8 mouse cellular contexts compared by ENCODE assay signal in genomic region chr7:16046481-16047337, GRCm38 (mm10). TPM values are rescaled to one million over a fixed set of nuclear protein-coding genes. Genes with fewer than 3 reads are reported as not detected.
DNase-seq lines count a peak whose midpoint lies in the region; ATAC-seq and TF ChIP-seq lines count a peak whose summit lies in the region.

No protein-coding gene starts in this region.

- TF ChIP-seq POLR2A in embryonic fibroblast, embryonic 13.5 days (IDR thresholded peaks at IDR 0.05; ENCODE audit: low read depth, low read length): peak; percentile 62; the same call in 1 of the 2 replicates
- peak; percentile 42 for TF ChIP-seq POLR2A in myocyte (IDR thresholded peaks at IDR 0.05; ENCODE audit: insufficient read length, low read depth)

- no peaks in the 10 kb centered on the region for H3K36me3 ChIP-seq in heart, embryonic 11.5 days (ENCODE audit: control insufficient read depth, insufficient read depth, low read length)
- no peaks in the 10 kb centered on the region for H3K36me3 ChIP-seq in kidney, embryonic 15.5 days
- no peaks in the 10 kb centered on the region for H3K36me3 ChIP-seq in liver, embryonic 11.5 days (ENCODE audit: control insufficient read depth, insufficient read depth, low read length)
- H3K36me3 ChIP-seq in myocyte (ENCODE audit: control insufficient read depth, insufficient read depth): no peaks in the 10 kb centered on the region
- no peaks in the 10 kb centered on the region for H3K36me3 ChIP-seq in stomach, embryonic 14.5 days (ENCODE audit: control insufficient read depth, insufficient read depth, low read length)

- H3K79me2 ChIP-seq in myocyte (ENCODE audit: control insufficient read depth, insufficient read depth): peaks cover 57% of the 10 kb centered on the region

- H3K9ac ChIP-seq in heart, embryonic 11.5 days (ENCODE audit: low read depth, low read length): peak overlapping the region; percentile 98
- peak overlapping the region; percentile 97 for H3K9ac ChIP-seq in kidney, embryonic 15.5 days
- H3K9ac ChIP-seq in liver, embryonic 11.5 days (ENCODE audit: low read depth, low read length): peak overlapping the region; percentile 93
- H3K9ac ChIP-seq in stomach, embryonic 14.5 days (replicated peaks; ENCODE audit: low read depth, low read length): peak overlapping the region; percentile 99

- H3K4me3 ChIP-seq in embryonic fibroblast, embryonic 13.5 days (ENCODE audit: insufficient read depth, low read length): peak overlapping the region; percentile 70
- peak overlapping the region; percentile 86 for H3K4me3 ChIP-seq in heart, embryonic 11.5 days (ENCODE audit: low read depth, low read length)
- peak overlapping the region; percentile 92 for H3K4me3 ChIP-seq in kidney, embryonic 15.5 days (replicated peaks)
- peak overlapping the region; percentile 90 for H3K4me3 ChIP-seq in liver, embryonic 11.5 days (ENCODE audit: low read depth, low read length)
- H3K4me3 ChIP-seq in myocyte: peak overlapping the region; percentile 73
- peak overlapping the region; percentile 87 for H3K4me3 ChIP-seq in stomach, embryonic 14.5 days (ENCODE audit: low read depth, low read length)

- no peak for TF ChIP-seq CTCF in embryonic fibroblast, embryonic 13.5 days (IDR thresholded peaks at IDR 0.05; ENCODE audit: borderline replicate concordance, insufficient read depth, low read length)

- H3K27ac ChIP-seq in embryonic fibroblast, embryonic 13.5 days (ENCODE audit: insufficient read depth, low read length): peak overlapping the region; percentile 98
- peak overlapping the region; percentile 91 for H3K27ac ChIP-seq in heart, embryonic 11.5 days (ENCODE audit: low read depth, low read length)
- peak overlapping the region; percentile 97 for H3K27ac ChIP-seq in kidney, embryonic 15.5 days
- H3K27ac ChIP-seq in liver, embryonic 11.5 days (ENCODE audit: low read depth, low read length): peak overlapping the region; percentile 94
- peak overlapping the region; percentile 99 for H3K27ac ChIP-seq in stomach, embryonic 14.5 days (ENCODE audit: low read length)

- peaks cover 23% of the 10 kb centered on the region for H3K4me1 ChIP-seq in embryonic fibroblast, embryonic 13.5 days (ENCODE audit: control insufficient read depth, insufficient read depth, low read length)
- H3K4me1 ChIP-seq in heart, embryonic 11.5 days (ENCODE audit: control insufficient read depth, insufficient read depth, low read length): peaks cover 36% of the 10 kb centered on the region
- H3K4me1 ChIP-seq in kidney, embryonic 15.5 days: peaks cover 56% of the 10 kb centered on the region
- H3K4me1 ChIP-seq in liver, embryonic 11.5 days (replicated peaks; ENCODE audit: control insufficient read depth, insufficient read depth, low read length): peaks cover 38% of the 10 kb centered on the region
- H3K4me1 ChIP-seq in stomach, embryonic 14.5 days (ENCODE audit: control insufficient read depth, insufficient read depth, low read length): peaks cover 38% of the 10 kb centered on the region

- DNase-seq in A20 (ENCODE audit: low read depth, low spot score): peak; percentile 60
- DNase-seq in adrenal gland, postnatal 4 days (ENCODE audit: low spot score in 2 of 2): peak; percentile 26 to 50
- peak; percentile 66 for DNase-seq in liver, embryonic 11.5 days (ENCODE audit: low spot score)

- H3K9me3 ChIP-seq in heart, embryonic 11.5 days (replicated peaks; ENCODE audit: control insufficient read depth, low read length): no peaks in the 10 kb centered on the region
- H3K9me3 ChIP-seq in kidney, embryonic 15.5 days (replicated peaks): no peaks in the 10 kb centered on the region
- H3K9me3 ChIP-seq in liver, embryonic 11.5 days (ENCODE audit: control insufficient read depth, low read length): no peaks in the 10 kb centered on the region
- H3K9me3 ChIP-seq in stomach, embryonic 14.5 days (ENCODE audit: control insufficient read depth, low read depth, low read length): no peaks in the 10 kb centered on the region

- peak overlapping the region; percentile 16 for H3ac ChIP-seq in myocyte (ENCODE audit: control insufficient read depth, insufficient read length)

- peak; percentile 7; the same call in 1 of the 2 replicates for ATAC-seq in heart, embryonic 11.5 days (replicated peaks; ENCODE audit: insufficient number of reproducible peaks, low FRiP score, low TSS enrichment)
- peak; percentile 31 for ATAC-seq in kidney, embryonic 15.5 days (replicated peaks; ENCODE audit: low FRiP score)
- ATAC-seq in liver, embryonic 11.5 days (replicated peaks; ENCODE audit: low FRiP score): peak; percentile 28
- peak; percentile 16; the same call in 1 of the 2 replicates for ATAC-seq in stomach, embryonic 14.5 days (ENCODE audit: insufficient number of reproducible peaks, insufficient read depth, low FRiP score, low read depth)

- H3K4me2 ChIP-seq in heart, embryonic 11.5 days: peak overlapping the region; percentile 92
- peak overlapping the region; percentile 83 for H3K4me2 ChIP-seq in kidney, embryonic 15.5 days
- peak overlapping the region; percentile 82 for H3K4me2 ChIP-seq in liver, embryonic 11.5 days
- H3K4me2 ChIP-seq in myocyte (ENCODE audit: low read depth): peak overlapping the region; percentile 86
- H3K4me2 ChIP-seq in stomach, embryonic 14.5 days (replicated peaks; ENCODE audit: low read depth, low read length): peak overlapping the region; percentile 87

- no peaks in the 10 kb centered on the region for H3K27me3 ChIP-seq in heart, embryonic 11.5 days (ENCODE audit: control insufficient read depth, insufficient read depth, low read length)
- H3K27me3 ChIP-seq in kidney, embryonic 15.5 days: no peaks in the 10 kb centered on the region
- H3K27me3 ChIP-seq in liver, embryonic 11.5 days (replicated peaks; ENCODE audit: control insufficient read depth, insufficient read depth, low read length): no peaks in the 10 kb centered on the region
- H3K27me3 ChIP-seq in myocyte (ENCODE audit: control insufficient read depth, insufficient read depth, insufficient read length): no peaks in the 10 kb centered on the region
- no peaks in the 10 kb centered on the region for H3K27me3 ChIP-seq in stomach, embryonic 14.5 days (ENCODE audit: control insufficient read depth, insufficient read depth, low read length)

- under 1% methylated on average over 46 of the region's 46 CpGs for WGBS in heart, embryonic 11.5 days (ENCODE audit: insufficient replicate concordance)
- under 1% methylated on average over 46 of the region's 46 CpGs for WGBS in kidney, embryonic 15.5 days
- under 1% methylated on average over 44 of the region's 46 CpGs for WGBS in liver, embryonic 11.5 days
- under 1% methylated on average over 46 of the region's 46 CpGs for WGBS in stomach, embryonic 14.5 days

TF ChIP-seq in myocyte, 11 proteins besides CTCF, POLR2A, EP300 and RAD21:
- TF ChIP-seq MYOD1 (IDR thresholded peaks at IDR 0.05; ENCODE audit: control insufficient read depth in 1 of 3, insufficient read length in 2 of 3, low read depth in 2 of 3) (peak in 1 of 3 experiments; percentile 5), POLR2AphosphoS2 (IDR thresholded peaks at IDR 0.05; ENCODE audit: insufficient read length, low read depth) (peak; percentile 28), REST (IDR thresholded peaks at IDR 0.05; ENCODE audit: insufficient read depth, insufficient read length) (no peak), MYOG (IDR thresholded peaks at IDR 0.05; ENCODE audit: control insufficient read depth in 1 of 3, insufficient read depth in 1 of 3, insufficient read length in 2 of 3, low read depth in 2 of 3) (peak in 1 of 3 experiments; percentile 56)

RNA-seq across cellular contexts. Expression of gene Bicra, which starts 1.0 kb away (rescaled TPM):
- 10 to 100 TPM; 14.4 to 14.6 TPM for total RNA-seq in adrenal gland, postnatal 4 days (2021)
- polyA plus RNA-seq in embryonic fibroblast, embryonic 13.5 days (2011; ENCODE audit: insufficient read length, low read depth, missing spikeins): 10.8 and 12.1 TPM in 2 replicates
- 4.9 and 5.7 TPM in 2 replicates for polyA plus RNA-seq in heart, embryonic 11.5 days (2014; fragmentation: Nextera tagmentation; extraction: Ambion mirVana)
- polyA plus RNA-seq in kidney, embryonic 15.5 days (2015; fragmentation: Nextera tagmentation; extraction: Ambion mirVana): 7.5 and 8.1 TPM in 2 replicates
- polyA plus RNA-seq in liver, embryonic 11.5 days (2014; fragmentation: Nextera tagmentation; extraction: Ambion mirVana): 5.3 and 7.3 TPM in 2 replicates
- polyA plus RNA-seq in myocyte (2012; fragmentation: generic; extraction: Trizol): 6.6 TPM
- polyA plus RNA-seq in stomach, embryonic 14.5 days (2014; fragmentation: Nextera tagmentation; extraction: Ambion mirVana): 7.7 and 8.3 TPM in 2 replicates

RNA-seq across cellular contexts. Expression of gene Zfp541, which starts 14.9 kb away (rescaled TPM):
- total RNA-seq in adrenal gland, postnatal 4 days (2021): under 1 TPM; 0.22 to 0.23 TPM
- not detected in 2 replicates for polyA plus RNA-seq in embryonic fibroblast, embryonic 13.5 days (2011; ENCODE audit: insufficient read length, low read depth, missing spikeins)
- not detected in 2 replicates for polyA plus RNA-seq in heart, embryonic 11.5 days (2014; fragmentation: Nextera tagmentation; extraction: Ambion mirVana)
- 0.13 TPM in 1 of 2 replicates, not detected in the other for polyA plus RNA-seq in kidney, embryonic 15.5 days (2015; fragmentation: Nextera tagmentation; extraction: Ambion mirVana)
- not detected in 2 replicates for polyA plus RNA-seq in liver, embryonic 11.5 days (2014; fragmentation: Nextera tagmentation; extraction: Ambion mirVana)
- polyA plus RNA-seq in myocyte (2012; fragmentation: generic; extraction: Trizol): not detected
- polyA plus RNA-seq in stomach, embryonic 14.5 days (2014; fragmentation: Nextera tagmentation; extraction: Ambion mirVana): 0.12 TPM in 1 of 2 replicates, not detected in the other

RNA-seq across cellular contexts. Expression of gene Napa, which starts 51.5 kb away (rescaled TPM):
- 100 to 1,000 TPM; 130 to 136 TPM for total RNA-seq in adrenal gland, postnatal 4 days (2021)
- polyA plus RNA-seq in embryonic fibroblast, embryonic 13.5 days (2011; ENCODE audit: insufficient read length, low read depth, missing spikeins): 150 and 185 TPM in 2 replicates
- polyA plus RNA-seq in heart, embryonic 11.5 days (2014; fragmentation: Nextera tagmentation; extraction: Ambion mirVana): 158 and 168 TPM in 2 replicates
- 178 and 203 TPM in 2 replicates for polyA plus RNA-seq in kidney, embryonic 15.5 days (2015; fragmentation: Nextera tagmentation; extraction: Ambion mirVana)
- polyA plus RNA-seq in liver, embryonic 11.5 days (2014; fragmentation: Nextera tagmentation; extraction: Ambion mirVana): 167 and 174 TPM in 2 replicates
- 193 TPM for polyA plus RNA-seq in myocyte (2012; fragmentation: generic; extraction: Trizol)
- 188 and 213 TPM in 2 replicates for polyA plus RNA-seq in stomach, embryonic 14.5 days (2014; fragmentation: Nextera tagmentation; extraction: Ambion mirVana)

Comparison
In these comparisons a context has a peak if more than half of its experiments do, and no peak if none do; other contexts are left out.
1. Peak in every context shown above with its lines: DNase-seq, ATAC-seq, H3K4me3 ChIP-seq and H3K27ac ChIP-seq.